15 mouse cellular contexts compared by ENCODE assay signal in genomic region chr9:105764681-105765080, GRCm38 (mm10).
"Had no signal": no experiment of that assay in that cellular context is flagged by ENCODE, and none has a peak within 500 bp of the region (broad histone marks: within the 10 kb centered on the region; RNA-seq: fewer than 3 reads in every experiment).

No protein-coding gene starts in this region.

- H3K27ac ChIP-seq: limb, embryonic 12.5 days; liver, embryonic 13.5 days; macrophage; midbrain, embryonic 15.5 days; neural tube, embryonic 13.5 days; stomach, embryonic 15.5 days had no signal

- H3K4me1 ChIP-seq: liver, embryonic 13.5 days; midbrain, embryonic 15.5 days; neural tube, embryonic 13.5 days; stomach, embryonic 15.5 days had no signal

- H3K27me3 ChIP-seq: limb, embryonic 12.5 days; liver, embryonic 13.5 days; megakaryocyte, embryonic 14.5 days; midbrain, embryonic 15.5 days; neural tube, embryonic 13.5 days; stomach, embryonic 15.5 days had no signal

- H3K4me2 ChIP-seq: limb, embryonic 12.5 days; liver, embryonic 13.5 days; midbrain, embryonic 11.5 days; midbrain, embryonic 15.5 days; neural tube, embryonic 13.5 days; stomach, embryonic 15.5 days had no signal

- H3K36me3 ChIP-seq: limb, embryonic 12.5 days; liver, embryonic 13.5 days; midbrain, embryonic 15.5 days; neural tube, embryonic 13.5 days; stomach, embryonic 15.5 days had no signal

- DNase-seq: kidney, adult 11 months; kidney, adult 9 months; kidney, postnatal 10 days; liver; liver, embryonic 13.5 days; liver, postnatal 0 days; retina, postnatal 1 day; thymus, postnatal 36 days had no signal

- H3K9ac ChIP-seq: limb, embryonic 12.5 days; liver, embryonic 13.5 days; liver, postnatal 0 days; midbrain, embryonic 15.5 days; neural tube, embryonic 13.5 days; stomach, embryonic 15.5 days had no signal

- H3K4me3 ChIP-seq: limb, embryonic 12.5 days; liver, embryonic 13.5 days; megakaryocyte, embryonic 14.5 days; midbrain, embryonic 15.5 days; neural tube, embryonic 13.5 days; stomach, embryonic 15.5 days had no signal

- H3K9me3 ChIP-seq: limb, embryonic 12.5 days; megakaryocyte, embryonic 14.5 days; midbrain, embryonic 15.5 days; neural tube, embryonic 13.5 days; stomach, embryonic 15.5 days had no signal

- ATAC-seq: liver, postnatal 0 days; midbrain, embryonic 15.5 days had no signal
